Comparison of ENCODE assay signal across 9 mouse cellular contexts in genomic region chr15:99222794-99223584, GRCm38 (mm10). TPM values are rescaled to one million over a fixed set of nuclear protein-coding genes. Genes with fewer than 3 reads are reported as not detected.
DNase-seq lines count a peak whose midpoint lies in the region; ATAC-seq lines count a peak whose summit lies in the region.
"Had no signal": no experiment of that assay in that cellular context is flagged by ENCODE, and none has a peak within 500 bp of the region (broad histone marks: within the 10 kb centered on the region; RNA-seq: fewer than 3 reads in every experiment).

No protein-coding gene starts in this region.

- H3K27ac ChIP-seq in heart, embryonic 16.5 days (ENCODE audit: low read length): no peak overlapping the region
- no peak overlapping the region for H3K27ac ChIP-seq in brown adipose tissue, adult 24 weeks (replicated peaks; ENCODE audit: low read depth, low read length)
- H3K27ac ChIP-seq in hindbrain, embryonic 14.5 days: no peak overlapping the region
- no peak overlapping the region for H3K27ac ChIP-seq in midbrain, embryonic 15.5 days

- no peaks in the 10 kb centered on the region for H3K36me3 ChIP-seq in heart, embryonic 16.5 days (ENCODE audit: control insufficient read depth, insufficient read depth)
- H3K36me3 ChIP-seq in hindbrain, embryonic 14.5 days (replicated peaks; ENCODE audit: control insufficient read depth, insufficient read depth): no peaks in the 10 kb centered on the region
- H3K36me3 ChIP-seq in midbrain, embryonic 15.5 days (replicated peaks): no peaks in the 10 kb centered on the region

- H3K9ac ChIP-seq in heart, embryonic 16.5 days (ENCODE audit: low read length): no peak overlapping the region; the same call in 1 of the 2 replicates
- H3K9ac ChIP-seq in hindbrain, embryonic 14.5 days: no peak overlapping the region
- H3K9ac ChIP-seq in midbrain, embryonic 15.5 days: no peak overlapping the region

- peaks cover 75% of the 10 kb centered on the region for H3K27me3 ChIP-seq in heart, embryonic 16.5 days (ENCODE audit: control insufficient read depth, insufficient read depth, low read length)
- peaks cover 85% of the 10 kb centered on the region for H3K27me3 ChIP-seq in hindbrain, embryonic 14.5 days (ENCODE audit: control insufficient read depth, insufficient read depth, low read length)
- H3K27me3 ChIP-seq in midbrain, embryonic 15.5 days (replicated peaks): peaks cover 78% of the 10 kb centered on the region

- DNase-seq in heart, postnatal 36 days: no peak
- DNase-seq in hindbrain, embryonic 14.5 days (ENCODE audit: low spot score): peak; percentile 42
- no peak for DNase-seq in gastrocnemius, postnatal 36 days
- DNase-seq in frontal cortex, adult 2 months (ENCODE audit: extremely low spot score in 1 of 2, low spot score in 1 of 2): no peak
- no peak for DNase-seq in frontal cortex, postnatal 25 days (ENCODE audit: low spot score in 2 of 2)

- H3K4me3 ChIP-seq in heart, embryonic 16.5 days (ENCODE audit: low read length): peak overlapping the region; percentile 53
- peak overlapping the region; percentile 53 for H3K4me3 ChIP-seq in brown adipose tissue, adult 24 weeks (ENCODE audit: insufficient read depth, low read depth, low read length)
- peak overlapping the region; percentile 34 for H3K4me3 ChIP-seq in hindbrain, embryonic 14.5 days (replicated peaks; ENCODE audit: low read length)
- H3K4me3 ChIP-seq in midbrain, embryonic 15.5 days: peak overlapping the region; percentile 36

- H3K4me2 ChIP-seq in heart, embryonic 16.5 days (ENCODE audit: low read depth, low read length): peak overlapping the region; percentile 73
- peak overlapping the region; percentile 55 for H3K4me2 ChIP-seq in hindbrain, embryonic 14.5 days (replicated peaks)
- peak overlapping the region; percentile 52 for H3K4me2 ChIP-seq in midbrain, embryonic 15.5 days

- H3K9me3 ChIP-seq in heart, embryonic 16.5 days (replicated peaks; ENCODE audit: control insufficient read depth, low read length): no peaks in the 10 kb centered on the region
- H3K9me3 ChIP-seq in hindbrain, embryonic 14.5 days (ENCODE audit: control insufficient read depth, low read length): no peaks in the 10 kb centered on the region
- no peaks in the 10 kb centered on the region for H3K9me3 ChIP-seq in midbrain, embryonic 15.5 days

- intact Hi-C loops in heart, postnatal 36 days (cut with DNase I): no loop called here
- intact Hi-C loops in gastrocnemius, postnatal 36 days (cut with DNase I): no loop called here

- peaks cover 17% of the 10 kb centered on the region for H3K4me1 ChIP-seq in heart, embryonic 16.5 days (ENCODE audit: control insufficient read depth, insufficient read depth, low read length)
- H3K4me1 ChIP-seq in brown adipose tissue, adult 24 weeks (ENCODE audit: control insufficient read depth, insufficient read depth, insufficient read length, low read length): peaks cover 5% of the 10 kb centered on the region; the same call in 1 of the 2 replicates
- peaks cover 24% of the 10 kb centered on the region for H3K4me1 ChIP-seq in hindbrain, embryonic 14.5 days (replicated peaks; ENCODE audit: control insufficient read depth, insufficient read depth, low read length)
- peaks cover 34% of the 10 kb centered on the region for H3K4me1 ChIP-seq in midbrain, embryonic 15.5 days

- ATAC-seq in heart, embryonic 16.5 days (replicated peaks; ENCODE audit: extremely low read depth, insufficient read depth, low FRiP score): no peak
- no peak for ATAC-seq in hindbrain, embryonic 14.5 days (ENCODE audit: low FRiP score)
- no peak for ATAC-seq in midbrain, embryonic 15.5 days (replicated peaks)

- 7% methylated on average over 18 of the region's 18 CpGs for WGBS in heart, embryonic 16.5 days
- WGBS in hindbrain, embryonic 14.5 days: 8% methylated on average over 18 of the region's 18 CpGs
- 3% methylated on average over 18 of the region's 18 CpGs for WGBS in midbrain, embryonic 15.5 days

RNA-seq across cellular contexts. Expression of gene Kcnh3, which starts 1.7 kb away (rescaled TPM):
- polyA plus RNA-seq in heart, embryonic 16.5 days (2015; fragmentation: Nextera tagmentation; extraction: Ambion mirVana): 1.3 TPM in 2 replicates
- total RNA-seq in heart, postnatal 36 days (2021): under 1 TPM; 0.08 to 0.19 TPM
- polyA plus RNA-seq in brown adipose tissue, adult 24 weeks (2012; ENCODE audit: insufficient read depth, insufficient read length, missing spikeins): not detected in 2 replicates
- polyA plus RNA-seq in hindbrain, embryonic 14.5 days (2014; fragmentation: Nextera tagmentation; extraction: Ambion mirVana): 0.81 and 0.96 TPM in 2 replicates
- polyA plus RNA-seq in midbrain, embryonic 15.5 days (2015; fragmentation: Nextera tagmentation; extraction: Ambion mirVana): 0.25 and 0.40 TPM in 2 replicates
- total RNA-seq in gastrocnemius, postnatal 36 days (2021): under 1 TPM in 1 of 2 experiments, not detected in 1; 0.08 TPM
- polyA plus RNA-seq in frontal cortex, adult 2 months (2012; rRNA removed): 166 and 196 TPM in 2 replicates
- total RNA-seq: monocyte, adult 5-6 weeks had no signal

RNA-seq across cellular contexts. Expression of gene Mcrs1, which starts 28.8 kb away (rescaled TPM):
- 155 and 163 TPM in 2 replicates for polyA plus RNA-seq in heart, embryonic 16.5 days (2015; fragmentation: Nextera tagmentation; extraction: Ambion mirVana)
- 10 to 100 TPM; 46.6 to 49.5 TPM for total RNA-seq in heart, postnatal 36 days (2021)
- polyA plus RNA-seq in brown adipose tissue, adult 24 weeks (2012; ENCODE audit: insufficient read depth, insufficient read length, missing spikeins): 23.3 and 30.6 TPM in 2 replicates
- 200 and 205 TPM in 2 replicates for polyA plus RNA-seq in hindbrain, embryonic 14.5 days (2014; fragmentation: Nextera tagmentation; extraction: Ambion mirVana)
- 213 and 225 TPM in 2 replicates for polyA plus RNA-seq in midbrain, embryonic 15.5 days (2015; fragmentation: Nextera tagmentation; extraction: Ambion mirVana)
- 10 to 100 TPM; 25.6 to 28.9 TPM for total RNA-seq in gastrocnemius, postnatal 36 days (2021)
- polyA plus RNA-seq in frontal cortex, adult 2 months (2012; rRNA removed): 121 and 122 TPM in 2 replicates

Comparison
In these comparisons a context has a peak if more than half of its experiments do, and no peak if none do; other contexts are left out.
1. RNA of gene Kcnh3, which starts 1.7 kb away (polyA plus RNA-seq): 166 to 196 TPM in frontal cortex, adult 2 months; 1.3 TPM in heart, embryonic 16.5 days, 0.81 to 0.96 TPM in hindbrain, embryonic 14.5 days, 0.25 to 0.40 TPM in midbrain, embryonic 15.5 days and not detected in brown adipose tissue, adult 24 weeks; every median in the first group is over 10 times any median in the second.
2. Peak in every context shown above with its lines, with median percentiles within 50 percentile points of each other: H3K4me2 ChIP-seq and H3K4me3 ChIP-seq.